Mouse (Mus musculus) stomach, embryonic 16.5 days (tissue): ENCODE measurements around the gene Pde4dip. TPM values are rescaled to one million over a fixed set of nuclear protein-coding genes. Genes with fewer than 3 reads are reported as not detected.

Experiments
- ATAC-seq: fragments of 200-750 bp; cut with Nextera tagmentation; 2 replicates; pipeline ENCODE4 v1.8.0; 2017; ENCODE audit warnings: moderate number of reproducible peaks, moderate TSS enrichment; ENCODE audit not compliant: insufficient read depth, low FRiP score
- H3K27ac ChIP-seq: fragments of 300-500 bp; sonication (generic); 2 replicates; pipeline ENCODE4 v1.5.1; 2014; ENCODE audit warnings: low read length
- H3K27me3 ChIP-seq: fragments of 300-500 bp; sonication (generic); 2 replicates; pipeline ENCODE4 v1.6.1; 2014; ENCODE audit warnings: low read length, control low read depth, mixed read lengths; ENCODE audit not compliant: control insufficient read depth, insufficient read depth
- H3K36me3 ChIP-seq: fragments of 300-500 bp; sonication (generic); 2 replicates; pipeline ENCODE4 v1.6.1; 2014; ENCODE audit warnings: low read length; ENCODE audit not compliant: control insufficient read depth, insufficient read depth
- H3K4me1 ChIP-seq: fragments of 300-500 bp; sonication (generic); 2 replicates; pipeline ENCODE4 v1.6.1; 2014; ENCODE audit warnings: low read length, control low read depth, mixed read lengths; ENCODE audit not compliant: control insufficient read depth, insufficient read depth
- H3K4me2 ChIP-seq: fragments of 300-500 bp; sonication (generic); 2 replicates; pipeline ENCODE4 v1.6.1; 2014; ENCODE audit warnings: low read depth, low read length, mixed read lengths
- H3K4me3 ChIP-seq: fragments of 300-500 bp; sonication (generic); replicated peaks from 2 replicates; pipeline ENCODE4 v1.5.1; 2014; ENCODE audit warnings: mild to moderate bottlenecking, low read length
- H3K9ac ChIP-seq: fragments of 300-500 bp; sonication (generic); 2 replicates; pipeline ENCODE4 v1.6.1; 2014; ENCODE audit warnings: low read length
- H3K9me3 ChIP-seq: fragments of 300-500 bp; sonication (generic); replicated peaks from 2 replicates; pipeline ENCODE4 v1.6.1; 2016; ENCODE audit warnings: low read length, control low read depth; ENCODE audit not compliant: control insufficient read depth
- WGBS: fragments of 180-500 bp; shearing (Covaris S2); extraction: QIAGEN DNeasy Blood & Tissue Kit; methylation state at CpG from one replicate; pipeline ENCODE4 v1.1.7; 2014; 5-methylcytosine and 5-hydroxymethylcytosine counted together
- polyA plus RNA-seq: library from polyadenylated mRNA; unstranded; fragments of >200 nt; fragmentation: Nextera tagmentation; extraction: Ambion mirVana; gene quantifications from 2 replicates; pipeline ENCODE4 v1.2.1, GENCODE M21; 2015

The Pde4dip gene
- polyA plus RNA-seq, 1 experiment from 2014 or later = 31.3 TPM

GRCm38 (mm10) chr3:97761168-97761567, 127.3 kb downstream of the Pde4dip start:
- no peak for ATAC-seq

GRCm38 (mm10) chr3:97759846-97760245, 128.7 kb downstream of the Pde4dip start:
- 0 out of 2 replicates have a peak, but pooled peaks cover 18% of the 10 kb centered on the region for H3K36me3 ChIP-seq
- WGBS = 69% methylated on average over 5 of the region's 5 CpGs

More at GRCm38 (mm10) chr3:97761168-97761567, 127.3 kb downstream of the Pde4dip start:
- Histone ChIP-seq H3K36me3 (0 out of 2 replicates have a peak, but pooled peaks cover 12% of the 10 kb centered on the region), H3K4me3 (no peak overlapping the region), H3K9ac (no peak overlapping the region), H3K4me1 (peaks cover 26% of the 10 kb centered on the region), H3K4me2 (no peak overlapping the region), H3K9me3 (no peaks in the 10 kb centered on the region), H3K27ac (no peak overlapping the region), H3K27me3 (no peaks in the 10 kb centered on the region)
- WGBS = 90% methylated on average over 5 of the region's 5 CpGs

GRCm38 (mm10) chr3:97757501-97757900, 131.0 kb downstream of the Pde4dip start:
- Histone ChIP-seq H3K27ac (no peak overlapping the region), H3K9ac (no peak overlapping the region), H3K4me2 (no peak overlapping the region), H3K9me3 (no peaks in the 10 kb centered on the region), H3K36me3 (peaks cover 25% of the 10 kb centered on the region), H3K4me3 (no peak overlapping the region), H3K27me3 (no peaks in the 10 kb centered on the region), H3K4me1 (0 out of 2 replicates have a peak, but pooled peaks cover 4% of the 10 kb centered on the region)
- WGBS = 92% methylated on average over 10 of the region's 10 CpGs
- no peak for ATAC-seq

More at GRCm38 (mm10) chr3:97759846-97760245, 128.7 kb downstream of the Pde4dip start:
- Histone ChIP-seq H3K27me3 (no peaks in the 10 kb centered on the region), H3K4me3 (no peak overlapping the region), H3K4me1 (peaks cover 20% of the 10 kb centered on the region), H3K4me2 (no peak overlapping the region), H3K9me3 (no peaks in the 10 kb centered on the region), H3K27ac (no peak overlapping the region), H3K9ac (no peak overlapping the region)
- ATAC-seq = no peak

GRCm38 (mm10) chr3:97756283-97757074, 132.0 kb downstream of the Pde4dip start:
- H3K27me3 ChIP-seq = no peaks in the 10 kb centered on the region
- H3K9ac ChIP-seq = no peak overlapping the region
- no peak overlapping the region for H3K4me3 ChIP-seq
- H3K9me3 ChIP-seq = no peaks in the 10 kb centered on the region
- no peak overlapping the region for H3K4me2 ChIP-seq
- H3K27ac ChIP-seq = no peak overlapping the region
- peaks cover 30% of the 10 kb centered on the region for H3K36me3 ChIP-seq
- no peaks in the 10 kb centered on the region for H3K4me1 ChIP-seq
- WGBS = 74% methylated on average over 20 of the region's 20 CpGs
- peak; percentile 90 for ATAC-seq

GRCm38 (mm10) chr3:97755411-97755810, 133.1 kb downstream of the Pde4dip start:
- Histone ChIP-seq H3K4me2 (no peak overlapping the region), H3K9ac (no peak overlapping the region), H3K36me3 (peaks cover 30% of the 10 kb centered on the region), H3K4me3 (no peak overlapping the region), H3K9me3 (no peaks in the 10 kb centered on the region), H3K27me3 (no peaks in the 10 kb centered on the region), H3K4me1 (no peaks in the 10 kb centered on the region), H3K27ac (no peak overlapping the region)
- no peak for ATAC-seq
- WGBS = 91% methylated on average over 14 of the region's 14 CpGs

- Histone ChIP-seq H3K9ac (no peak overlapping the region), H3K4me3 (no peak overlapping the region), H3K36me3 (peaks cover 36% of the 10 kb centered on the region), H3K4me2 (no peak overlapping the region), H3K27me3 (no peaks in the 10 kb centered on the region), H3K4me1 (no peaks in the 10 kb centered on the region), H3K27ac (no peak overlapping the region), H3K9me3 (no peaks in the 10 kb centered on the region)
- no peak for ATAC-seq
- WGBS = 81% methylated on average over 3 of the region's 3 CpGs
Observed at GRCm38 (mm10) chr3:97752901-97753300, 135.6 kb downstream of the Pde4dip start.

- 94% methylated on average over 21 of the region's 21 CpGs for WGBS
- H3K27me3 ChIP-seq = no peaks in the 10 kb centered on the region
- H3K4me2 ChIP-seq = no peak overlapping the region
- no peaks in the 10 kb centered on the region for H3K4me1 ChIP-seq
- H3K9ac ChIP-seq = no peak overlapping the region
- no peak overlapping the region for H3K4me3 ChIP-seq
- peaks cover 34% of the 10 kb centered on the region for H3K36me3 ChIP-seq
- no peak for ATAC-seq
- H3K9me3 ChIP-seq = no peaks in the 10 kb centered on the region
- no peak overlapping the region for H3K27ac ChIP-seq
Observed at GRCm38 (mm10) chr3:97751566-97751965, 136.9 kb downstream of the Pde4dip start.

- H3K4me3 ChIP-seq = no peak overlapping the region
- peaks cover 43% of the 10 kb centered on the region for H3K36me3 ChIP-seq
- H3K9me3 ChIP-seq = no peaks in the 10 kb centered on the region
- ATAC-seq = no peak
- H3K27ac ChIP-seq = no peak overlapping the region
- no peak overlapping the region for H3K9ac ChIP-seq
- H3K4me1 ChIP-seq = no peaks in the 10 kb centered on the region
- no peak overlapping the region for H3K4me2 ChIP-seq
- WGBS = 86% methylated on average over 10 of the region's 10 CpGs
- no peaks in the 10 kb centered on the region for H3K27me3 ChIP-seq
Observed at GRCm38 (mm10) chr3:97748789-97749188, 139.7 kb downstream of the Pde4dip start.

GRCm38 (mm10) chr3:97742841-97743240, 145.7 kb downstream of the Pde4dip start:
- Histone ChIP-seq H3K4me1 (no peaks in the 10 kb centered on the region), H3K27me3 (no peaks in the 10 kb centered on the region), H3K4me3 (no peak overlapping the region), H3K27ac (no peak overlapping the region), H3K9ac (no peak overlapping the region), H3K36me3 (peaks cover 49% of the 10 kb centered on the region), H3K4me2 (no peak overlapping the region), H3K9me3 (no peaks in the 10 kb centered on the region)
- no peak for ATAC-seq
- 93% methylated on average over 8 of the region's 8 CpGs for WGBS
